Mouse (Mus musculus) intestine, postnatal 0 days (tissue): ENCODE measurements at regions not wholly inside any gene's neighbourhood (a gene's known extent, or its start where the extent isn't known, plus 50 kb on each side); places are given as distances from the start of the nearest gene placed in this dataset.
"Not testable (repeated sequence)": the region's sequence is repeated elsewhere in the genome, so short reads cannot be mapped to it uniquely, and the experiment has no call there.

Source experiments
- ATAC-seq: fragments of 200-750 bp; cut with Nextera tagmentation; 2 replicates; pipeline ENCODE4 v1.8.0; 2017; ENCODE audit warnings: mild to moderate bottlenecking, moderate TSS enrichment, moderate library complexity
- H3K27ac ChIP-seq: fragments of 300-500 bp; sonication (generic); 2 replicates; pipeline ENCODE4 v1.5.1; 2014; ENCODE audit warnings: mild to moderate bottlenecking, low read depth, low read length, moderate library complexity
- H3K27me3 ChIP-seq: fragments of 300-500 bp; sonication (generic); replicated peaks from 2 replicates; pipeline ENCODE4 v1.6.1; 2014; ENCODE audit warnings: low read length, mixed read lengths; ENCODE audit not compliant: control insufficient read depth, insufficient read depth
- H3K36me3 ChIP-seq: fragments of 300-500 bp; sonication (generic); 2 replicates; pipeline ENCODE4 v1.6.1; 2014; ENCODE audit warnings: mild to moderate bottlenecking, moderate library complexity; ENCODE audit not compliant: control insufficient read depth, insufficient read depth
- H3K4me1 ChIP-seq: fragments of 300-500 bp; sonication (generic); replicated peaks from 2 replicates; pipeline ENCODE4 v1.6.1; 2014; ENCODE audit warnings: antibody characterized with exemption, low read length, mixed read lengths; ENCODE audit not compliant: control insufficient read depth, insufficient read depth
- H3K4me2 ChIP-seq: fragments of 300-500 bp; sonication (generic); replicated peaks from 2 replicates; pipeline ENCODE4 v1.6.1; 2014; ENCODE audit warnings: low read depth, mild to moderate bottlenecking, moderate library complexity
- H3K4me3 ChIP-seq: fragments of 300-500 bp; sonication (generic); 2 replicates; pipeline ENCODE4 v1.5.1; 2014; ENCODE audit warnings: low read depth, low read length
- H3K9ac ChIP-seq: fragments of 300-500 bp; sonication (generic); 2 replicates; pipeline ENCODE4 v1.6.1; 2014; ENCODE audit warnings: mild to moderate bottlenecking, low read depth, low read length
- H3K9me3 ChIP-seq: fragments of 300-500 bp; sonication (generic); 2 replicates; pipeline ENCODE4 v1.6.1; 2016; ENCODE audit warnings: mixed run types; ENCODE audit not compliant: control insufficient read depth
- CTCF ChIP-seq: sonication (generic); IDR thresholded peaks from 2 replicates; pipeline ENCODE4 v1.5.1; 2016; ENCODE audit warnings: low read depth, mild to moderate bottlenecking, control low read depth, antibody characterized with exemption, moderate library complexity
- WGBS: fragments of 180-500 bp; shearing (Covaris S2); extraction: QIAGEN DNeasy Blood & Tissue Kit; methylation state at CpG from one replicate; pipeline ENCODE4 v1.1.7; 2014; 5-methylcytosine and 5-hydroxymethylcytosine counted together

DNA sequence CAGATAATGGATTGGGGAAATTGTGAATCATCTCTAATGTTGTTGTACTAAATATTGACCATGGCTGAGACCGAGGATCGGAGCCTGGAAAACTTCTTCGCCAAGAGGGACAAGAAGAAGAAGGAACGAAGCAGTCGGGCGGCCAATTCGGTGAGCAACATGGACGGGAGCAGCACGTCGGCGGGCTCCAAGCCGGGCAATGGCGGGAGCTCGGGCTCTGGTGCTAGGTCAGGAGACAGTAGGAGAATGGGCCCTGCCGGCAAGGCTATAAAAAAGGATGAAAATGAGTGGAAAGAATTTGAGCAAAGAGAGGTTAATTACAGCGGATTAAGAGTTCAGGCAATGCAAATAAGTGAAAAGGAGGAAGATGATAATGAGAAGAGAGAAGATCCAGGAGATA, 55.0 kb upstream of the Zfp990 start:
- 93% methylated on average over 16 of the region's 16 CpGs for WGBS
- not testable (repeated sequence) for H3K4me3 ChIP-seq, H3K27ac ChIP-seq, H3K27me3 ChIP-seq, H3K4me1 ChIP-seq, H3K4me2 ChIP-seq, ATAC-seq, H3K36me3 ChIP-seq, H3K9ac ChIP-seq, H3K9me3 ChIP-seq

DNA sequence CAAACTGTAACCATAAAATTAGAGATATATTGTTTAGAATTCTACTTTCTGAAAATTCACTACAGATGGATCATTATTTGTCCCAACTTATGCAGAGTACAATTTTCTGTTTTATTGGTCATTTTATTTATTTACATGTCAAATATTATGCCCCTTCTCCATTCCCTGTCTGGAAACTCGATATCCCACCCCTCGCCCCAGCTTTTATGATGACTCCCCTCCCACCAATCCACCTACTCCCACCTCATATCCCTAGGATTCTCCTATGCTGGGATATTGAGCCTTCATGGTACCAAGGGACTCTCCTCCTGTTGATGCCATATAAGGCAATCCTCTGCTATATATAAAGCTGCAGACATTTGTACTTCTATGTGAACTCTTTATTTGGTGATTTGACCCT, 62.0 kb upstream of the Zfp990 start:
- H3K9me3 ChIP-seq, result peaks cover 13% of the 10 kb centered on the region
- TF ChIP-seq CTCF, result no peak
- H3K4me2 ChIP-seq, result no peak overlapping the region
- H3K4me3 ChIP-seq, result no peak overlapping the region
- ATAC-seq, result no peak
- H3K27me3 ChIP-seq, result no peaks in the 10 kb centered on the region
- H3K36me3 ChIP-seq, result no peaks in the 10 kb centered on the region
- no peaks in the 10 kb centered on the region for H3K4me1 ChIP-seq
- H3K9ac ChIP-seq, result no peak overlapping the region
- 85% methylated on average over 2 of the region's 2 CpGs for WGBS
- H3K27ac ChIP-seq, result no peak overlapping the region

DNA sequence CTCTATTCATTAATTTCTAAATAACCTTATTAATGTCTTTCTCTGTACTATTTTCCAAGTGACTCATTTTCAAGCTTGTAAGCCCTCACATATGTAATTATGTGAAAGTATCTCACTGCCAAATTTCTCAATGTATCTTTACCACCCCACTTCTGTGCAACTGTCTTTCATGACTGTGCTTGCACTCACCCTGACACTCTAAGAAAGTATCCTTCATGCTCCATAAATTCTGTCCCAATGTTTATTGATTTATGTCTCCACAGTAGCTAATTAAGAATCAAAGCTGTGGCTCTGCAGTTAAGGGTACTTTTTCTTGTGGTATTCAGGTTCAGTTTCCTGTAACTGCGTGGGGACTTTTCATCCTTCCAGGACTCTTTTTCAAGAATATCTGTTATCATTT, 73.8 kb upstream of the Zfp990 start:
- 78% methylated on average over 1 of the region's 1 CpGs for WGBS
- not testable (repeated sequence) for H3K4me3 ChIP-seq, H3K27ac ChIP-seq, H3K4me2 ChIP-seq, H3K9ac ChIP-seq, ATAC-seq, H3K4me1 ChIP-seq, H3K36me3 ChIP-seq, H3K27me3 ChIP-seq, H3K9me3 ChIP-seq

DNA sequence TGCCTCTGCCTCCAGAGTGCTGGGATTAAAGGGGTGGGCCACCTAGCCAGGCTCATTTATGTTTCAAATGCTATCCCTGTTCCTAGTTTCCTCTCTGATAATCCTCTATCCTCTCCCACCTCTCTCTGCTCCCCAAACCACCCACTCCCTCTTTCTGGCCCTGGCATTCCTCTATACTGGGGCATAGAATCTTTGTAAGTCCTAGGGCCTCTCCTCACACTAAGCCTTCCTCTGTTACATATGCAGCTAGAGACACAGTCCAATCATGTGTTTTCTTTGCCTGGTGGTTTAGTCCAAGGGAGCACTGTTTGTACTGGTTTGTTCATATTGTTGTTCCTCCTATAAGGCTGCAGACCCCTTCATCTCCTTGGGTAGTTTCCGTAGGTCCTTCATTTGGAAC, 76.0 kb upstream of the Zfp990 start:
- WGBS, result 92% methylated on average over 1 of the region's 1 CpGs
- Histone ChIP-seq H3K27me3 (no peaks in the 10 kb centered on the region), H3K27ac (no peak overlapping the region), H3K9me3 (0 out of 2 replicates have a peak, but pooled peaks cover 6% of the 10 kb centered on the region), H3K4me1 (no peaks in the 10 kb centered on the region), H3K4me3 (no peak overlapping the region), H3K4me2 (no peak overlapping the region), H3K9ac (no peak overlapping the region), H3K36me3 (no peaks in the 10 kb centered on the region)
- no peak for ATAC-seq
- no peak for TF ChIP-seq CTCF

DNA sequence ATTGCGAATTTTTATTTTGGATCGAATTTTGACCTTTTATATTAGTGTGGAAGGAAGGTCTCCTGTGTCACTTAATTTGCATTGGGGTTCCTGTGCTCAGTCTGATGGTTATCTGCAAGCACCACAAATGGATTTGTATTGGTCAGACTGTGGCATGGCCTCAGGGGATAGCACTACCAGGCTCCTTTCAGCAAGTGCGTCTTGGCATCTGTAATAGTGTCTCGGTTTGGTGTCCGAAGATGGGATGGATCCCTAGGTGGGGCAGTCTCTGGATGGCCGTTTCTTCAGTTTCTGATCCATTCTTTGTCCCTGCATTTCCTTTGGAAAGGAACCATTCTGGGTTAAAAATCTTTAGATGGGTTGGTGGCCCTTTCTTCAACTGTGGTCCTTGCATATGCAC, 76.5 kb upstream of the Zfp990 start:
- no peaks in the 10 kb centered on the region for H3K4me1 ChIP-seq
- 65% methylated on average over 6 of the region's 6 CpGs for WGBS
- H3K4me3 ChIP-seq, result no peak overlapping the region
- no peak for ATAC-seq
- H3K27me3 ChIP-seq, result no peaks in the 10 kb centered on the region
- TF ChIP-seq CTCF, result no peak
- no peak overlapping the region for H3K4me2 ChIP-seq
- H3K9ac ChIP-seq, result no peak overlapping the region
- H3K9me3 ChIP-seq, result 0 out of 2 replicates have a peak, but pooled peaks cover 6% of the 10 kb centered on the region
- no peak overlapping the region for H3K27ac ChIP-seq
- H3K36me3 ChIP-seq, result no peaks in the 10 kb centered on the region

DNA sequence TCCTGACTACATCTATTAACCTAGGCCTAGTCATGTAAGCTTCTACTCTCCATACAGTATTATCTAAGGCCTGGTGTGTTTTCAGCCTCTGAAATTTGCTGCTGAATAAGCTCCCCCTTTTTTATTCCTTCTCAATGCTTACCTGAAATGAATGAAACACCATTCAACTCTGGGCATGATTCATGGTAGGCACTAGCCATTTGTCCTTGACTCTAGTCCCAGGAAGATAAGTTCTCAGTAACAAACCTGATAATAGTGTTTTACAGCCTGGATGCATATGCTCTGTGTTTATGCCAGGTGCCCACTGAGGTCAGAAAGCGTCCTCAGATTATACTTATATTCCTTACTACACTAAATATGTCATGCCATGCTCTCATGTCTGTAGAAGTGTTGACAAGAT, 77.3 kb upstream of the Zfp990 start:
- H3K4me3 ChIP-seq, H3K9me3 ChIP-seq, H3K27me3 ChIP-seq, H3K27ac ChIP-seq, H3K4me1 ChIP-seq, H3K4me2 ChIP-seq, H3K9ac ChIP-seq, H3K36me3 ChIP-seq, ATAC-seq: not testable (repeated sequence)
- 28% methylated on average over 1 of the region's 1 CpGs for WGBS
